Mouse (Mus musculus): ENCODE results near the gene Tenm2.

DNA sequence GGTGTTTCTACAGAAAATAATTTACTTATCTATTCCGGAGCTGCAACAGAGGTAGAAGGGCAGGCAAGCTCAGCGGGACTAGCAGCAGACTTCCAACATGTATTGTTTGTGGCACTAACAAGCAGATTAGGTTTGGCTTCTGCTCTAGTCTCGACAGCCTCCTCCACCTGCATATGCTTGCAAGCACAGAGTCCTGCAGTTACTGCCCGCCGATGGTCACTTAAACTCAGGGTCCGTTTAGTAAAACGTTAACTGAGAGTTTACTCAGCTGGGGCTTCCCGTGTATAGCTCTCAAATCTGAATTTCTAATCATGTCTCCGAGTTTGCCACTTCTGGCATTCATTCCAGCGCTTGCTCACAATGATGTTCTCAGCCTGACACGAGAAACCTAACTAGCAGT, 404.3 kb downstream of the Tenm2 start:
- no peak for TF ChIP-seq CTCF (IDR thresholded peaks at IDR 0.05)
- no peak for TF ChIP-seq EP300 (IDR thresholded peaks at IDR 0.05)

Measured in lung, postnatal 0 days (tissue).